Mouse (Mus musculus) ES-CJ7 (cell line): ENCODE results near the gene Klhdc1.
A peak's percentile ranks its signal among the peaks of the same experiment; 100 is the strongest.

Experiments used
- DNase-seq: peaks from one replicate; pipeline ENCODE4 v3.0.0; 2011; ENCODE audit warnings: low read depth, low spot score

Klhdc1 gene

DNA sequence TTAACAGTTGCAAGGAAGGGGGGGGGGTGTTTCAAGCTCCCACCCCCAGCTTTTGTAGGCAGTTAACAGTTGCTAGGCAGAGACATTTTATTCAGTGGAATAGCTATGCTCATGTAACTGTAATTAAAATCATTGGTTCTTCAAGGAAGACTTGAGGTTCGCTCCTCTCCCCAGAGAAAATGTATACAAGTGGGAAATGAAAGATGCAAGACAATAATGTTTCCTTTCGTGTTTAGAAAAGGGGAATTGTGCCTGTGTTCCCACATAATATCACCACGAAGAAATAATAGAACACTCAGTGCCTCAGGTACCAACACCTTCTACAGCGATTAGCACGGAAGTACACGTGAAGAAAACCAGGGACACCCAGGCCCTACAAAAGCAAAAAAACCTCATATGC, at the start of gene Klhdc1:
Gene Klhdc1, plus strand, starts transcription at position 301 of the 400 bp plus-strand sequence.
- DNase-seq, result no peak

DNA sequence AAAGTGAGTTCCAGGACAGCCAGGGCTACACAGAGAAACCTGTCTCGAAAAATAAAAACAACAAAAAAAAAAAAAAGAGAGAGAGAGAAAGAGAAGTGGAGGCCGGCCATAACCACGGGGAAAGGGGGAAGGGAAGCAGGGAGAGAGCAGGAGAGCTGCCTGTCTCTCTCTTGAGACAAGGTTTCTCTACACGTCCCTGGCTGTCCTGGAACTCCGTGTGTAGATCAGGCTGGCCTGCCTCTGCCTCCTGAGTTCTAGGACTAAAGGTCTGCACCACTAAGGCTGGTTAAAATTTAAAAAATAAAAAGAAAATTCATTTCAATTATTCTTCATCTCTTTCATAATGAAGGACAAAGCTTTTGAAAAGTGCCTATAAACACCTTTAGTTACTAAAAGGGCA, 49.6 kb upstream of the Klhdc1 start:
- DNase-seq, result no peak

DNA sequence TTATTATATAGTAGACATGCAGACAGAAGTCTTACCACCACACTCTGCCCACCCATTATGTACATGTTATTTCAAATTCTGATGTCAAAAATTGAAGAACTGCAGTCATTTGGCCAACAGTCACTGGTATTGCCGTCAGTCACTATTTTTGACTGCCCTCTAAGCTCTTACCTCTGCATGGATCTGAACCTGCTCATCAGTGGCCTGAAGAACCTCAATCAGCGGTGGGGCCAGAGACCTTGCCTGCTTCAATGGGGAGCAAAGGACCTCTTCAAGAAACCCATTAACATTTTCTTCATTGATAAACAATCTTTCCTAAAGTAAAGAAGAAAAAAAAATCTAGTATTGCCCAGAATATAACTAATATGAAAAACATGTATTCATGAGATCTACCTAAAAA, 48.3 kb upstream of the Klhdc1 start:
- no peak for DNase-seq

DNA sequence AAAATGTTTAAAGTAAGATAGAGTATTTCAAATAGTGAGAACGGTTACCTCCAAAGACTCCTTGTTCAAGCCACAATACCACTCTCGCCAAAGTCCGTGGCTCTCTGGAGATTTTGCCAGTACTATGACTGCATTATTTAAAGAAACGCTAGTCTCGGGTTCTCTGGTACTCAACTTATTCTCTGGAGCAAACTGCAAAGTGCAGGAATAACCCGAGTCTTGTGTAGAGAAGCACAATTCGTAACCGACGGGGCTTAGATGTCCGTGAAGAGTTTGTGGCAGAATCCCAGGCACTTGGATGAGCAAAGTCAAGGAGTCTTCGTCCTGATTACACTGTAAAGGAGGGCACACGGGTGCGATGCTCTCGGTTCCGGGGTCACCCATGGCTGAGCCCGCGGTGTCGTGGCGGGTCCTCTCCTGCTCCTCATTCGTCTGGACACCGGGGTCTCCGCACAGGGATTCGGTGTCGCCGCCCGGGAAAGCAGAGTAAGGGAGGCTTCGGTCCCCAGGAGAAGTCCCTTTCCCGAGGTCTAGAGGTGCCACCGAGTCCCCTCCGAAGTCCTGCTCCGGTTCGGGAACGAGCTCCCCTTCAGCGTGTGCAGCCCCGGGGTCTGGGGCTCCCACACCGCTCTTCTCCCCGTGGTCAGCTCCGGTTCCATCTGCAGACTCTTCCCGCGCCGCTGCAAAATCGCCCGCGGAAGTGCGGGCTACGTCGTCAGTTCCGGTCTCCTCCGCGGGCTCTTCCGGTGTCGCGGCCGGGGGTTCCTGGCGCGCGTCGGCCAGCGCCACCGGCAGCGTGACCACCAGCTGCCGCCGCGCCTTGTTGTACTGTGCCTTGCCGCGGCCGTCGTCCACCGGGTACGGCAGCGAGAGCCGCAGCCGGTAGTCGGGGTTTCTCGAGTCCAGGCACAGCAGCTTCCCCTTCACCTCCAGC, 44.3 kb upstream of the Klhdc1 start, which contains the start of gene Gm49383:
Gene Gm49383, minus strand, starts transcription at position 661 of the 934 bp plus-strand sequence.
- DNase-seq, result no peak

DNA sequence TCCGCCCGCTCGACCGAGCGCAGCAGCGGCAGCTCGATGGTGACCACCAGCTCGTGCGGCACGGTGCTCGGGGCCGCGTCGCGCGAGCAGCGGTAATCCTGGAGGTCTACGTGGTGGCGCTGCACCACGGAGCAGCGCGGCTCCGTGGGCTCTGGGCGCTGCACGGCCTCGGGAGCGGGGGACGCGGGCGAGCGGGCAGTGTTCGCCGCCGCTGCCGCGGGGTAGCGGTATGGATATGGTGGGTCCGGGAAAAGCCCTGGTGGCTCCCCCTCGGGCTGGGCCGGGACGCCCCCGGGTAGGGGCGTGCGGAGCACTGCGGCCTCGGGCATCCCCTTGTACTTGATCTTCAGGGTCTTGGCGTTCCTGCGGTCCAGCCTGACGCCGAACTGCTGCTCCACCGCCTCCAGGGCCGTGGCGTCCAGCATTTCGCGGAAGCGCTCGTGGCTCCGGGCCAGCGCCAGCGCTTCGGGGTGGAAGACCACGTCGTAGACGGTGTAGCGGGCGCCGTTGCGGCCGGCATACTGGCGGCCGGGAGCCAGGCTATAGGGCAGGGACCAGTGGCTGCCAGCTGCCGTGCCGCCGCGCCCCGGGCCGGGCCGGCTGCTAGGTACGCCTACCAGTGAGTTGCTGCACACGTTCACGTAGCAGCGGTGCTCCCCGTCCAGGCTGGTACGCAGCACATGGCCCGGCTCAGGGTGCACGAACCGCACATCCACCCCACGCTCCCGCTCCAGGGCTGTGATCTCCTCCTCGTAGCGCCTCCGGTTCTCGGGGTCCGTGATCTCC, 43.4 kb upstream of the Klhdc1 start:
- peak; percentile 34 for DNase-seq

DNA sequence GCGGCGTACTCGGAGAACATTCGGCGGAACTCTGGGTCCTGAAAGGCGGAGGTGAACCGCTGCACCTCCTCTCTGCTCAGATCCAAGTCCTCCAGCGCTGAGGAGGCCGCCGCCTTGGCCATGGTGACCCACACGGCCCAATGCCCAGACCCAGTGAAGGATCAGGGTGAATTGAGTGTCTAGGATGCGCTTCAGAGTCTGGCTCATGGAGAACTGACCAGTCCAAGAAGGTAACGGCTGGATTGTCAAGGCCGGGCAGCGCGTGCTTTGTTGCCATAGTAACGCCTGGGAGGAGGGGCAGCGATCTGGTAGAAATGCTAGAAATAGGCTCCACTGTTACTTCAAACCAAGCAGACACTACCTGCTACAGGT, 42.8 kb upstream of the Klhdc1 start, which contains the start of gene Dnaaf2:
Gene Dnaaf2, minus strand, starts transcription at position 266 of the 372 bp plus-strand sequence.
- peak; percentile 61 for DNase-seq

DNA sequence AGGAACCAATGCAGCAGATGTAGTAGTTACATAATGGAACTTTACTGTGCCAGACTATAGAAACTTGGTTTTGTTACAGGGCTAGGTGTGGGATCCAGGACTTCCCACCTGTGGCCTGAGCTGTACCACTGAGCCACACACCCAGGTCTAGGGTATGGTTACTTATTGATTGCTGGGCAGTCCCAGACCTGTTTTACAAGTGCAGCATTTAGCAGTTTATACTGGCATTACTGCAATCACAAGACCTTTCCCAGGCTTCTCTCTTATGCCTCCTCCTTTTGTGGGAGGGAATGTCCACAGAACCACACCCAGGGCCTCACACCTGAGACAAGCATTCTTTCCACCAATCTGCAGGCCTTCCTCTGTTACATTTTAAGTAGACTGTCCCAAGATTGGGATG, 42.0 kb upstream of the Klhdc1 start:
- DNase-seq, result no peak

DNA sequence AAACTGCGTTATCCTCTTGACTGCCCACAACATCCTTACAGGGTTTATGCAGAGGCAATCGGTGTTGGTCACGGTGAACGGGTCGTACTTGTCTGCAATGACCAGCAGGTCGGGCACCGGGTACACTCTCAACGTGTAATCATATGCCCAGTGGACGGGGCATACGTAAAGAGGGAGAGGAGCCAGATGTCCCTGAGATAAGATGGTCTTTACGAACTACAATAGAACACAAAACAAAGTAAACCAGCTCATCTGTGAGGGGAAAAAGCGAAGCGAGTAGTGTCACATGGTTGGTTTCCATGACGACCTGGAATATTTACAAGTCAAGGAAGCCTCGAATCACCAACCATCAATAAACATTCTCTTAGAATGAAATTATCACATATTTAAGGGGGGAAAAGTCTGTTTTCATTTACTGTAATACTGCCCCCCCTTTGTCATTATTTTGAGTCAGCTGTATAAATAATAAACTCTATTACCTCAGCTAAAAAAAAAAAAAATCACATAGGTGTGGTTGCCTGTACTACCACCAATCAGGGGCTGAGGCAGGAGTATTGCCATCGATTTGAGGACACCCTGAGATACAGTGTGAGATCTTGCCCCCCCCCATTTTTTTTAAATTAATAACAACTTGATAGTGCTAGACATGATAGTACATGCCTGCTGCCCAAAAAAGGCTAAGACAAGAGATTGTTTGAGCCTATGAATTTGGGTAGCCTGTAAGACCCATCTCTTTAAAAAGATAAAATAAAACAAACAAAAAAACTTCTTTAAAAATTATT, 36.7 kb upstream of the Klhdc1 start, which contains the start of gene Gm49384:
Gene Gm49384, minus strand, starts transcription at position 216 of the 782 bp plus-strand sequence.
- no peak for DNase-seq

DNA sequence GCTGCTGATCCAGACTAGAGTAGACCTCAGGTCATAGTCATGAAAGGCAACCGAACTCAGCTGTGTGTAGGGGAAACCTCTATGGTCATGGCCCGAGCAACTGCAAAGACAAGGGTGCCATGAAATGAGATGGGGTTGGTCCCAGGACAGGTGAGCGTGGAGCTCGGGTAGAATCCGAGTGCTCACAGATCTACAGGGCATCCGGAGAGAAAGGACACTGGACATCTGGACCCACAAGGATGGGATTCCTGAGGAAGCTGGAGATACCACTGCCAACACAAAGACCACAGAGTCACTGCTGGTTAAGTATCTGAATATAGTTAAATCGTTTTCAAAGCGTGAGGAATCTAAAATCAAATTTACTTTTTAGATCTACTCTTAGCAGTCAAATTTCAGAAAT, 33.6 kb upstream of the Klhdc1 start:
- no peak for DNase-seq

DNA sequence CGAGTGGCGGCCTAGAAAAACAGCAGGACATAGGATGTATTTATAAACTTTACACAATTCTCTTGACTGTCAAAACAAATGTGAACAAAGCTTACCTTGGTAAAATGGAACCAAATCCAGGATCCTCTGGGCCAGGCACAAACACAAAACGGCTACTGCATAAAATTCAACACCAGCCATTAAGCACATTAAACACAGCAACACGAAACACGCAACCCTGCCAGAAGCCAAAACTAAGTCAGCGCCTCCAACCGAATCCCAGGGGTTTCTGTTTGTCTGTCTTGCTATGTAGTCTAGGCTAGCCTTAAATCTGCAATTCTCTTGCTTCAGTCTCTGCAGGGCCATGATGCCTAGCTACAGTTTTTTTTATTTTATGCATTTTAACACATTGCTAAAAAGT, 33.0 kb upstream of the Klhdc1 start:
- no peak for DNase-seq

DNA sequence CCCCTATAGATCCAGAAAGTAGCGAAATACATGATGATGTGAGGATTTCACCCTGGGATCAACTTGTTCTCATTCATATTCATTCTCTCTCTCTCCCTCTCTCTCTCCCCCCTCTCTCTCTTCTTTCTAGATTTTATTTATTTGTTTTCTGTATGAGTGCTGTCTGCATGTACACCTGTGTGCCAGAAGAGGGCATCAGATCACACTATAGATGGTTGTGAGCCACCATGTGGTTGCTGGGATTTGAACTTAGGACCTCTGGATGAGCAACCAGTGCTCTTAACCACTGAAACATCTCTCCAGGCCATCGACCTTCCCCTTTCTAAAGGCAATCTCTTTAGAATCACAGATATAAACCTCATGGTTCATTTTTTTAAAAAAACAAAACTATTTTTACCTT, 32.5 kb upstream of the Klhdc1 start:
- peak; percentile 62 for DNase-seq

DNA sequence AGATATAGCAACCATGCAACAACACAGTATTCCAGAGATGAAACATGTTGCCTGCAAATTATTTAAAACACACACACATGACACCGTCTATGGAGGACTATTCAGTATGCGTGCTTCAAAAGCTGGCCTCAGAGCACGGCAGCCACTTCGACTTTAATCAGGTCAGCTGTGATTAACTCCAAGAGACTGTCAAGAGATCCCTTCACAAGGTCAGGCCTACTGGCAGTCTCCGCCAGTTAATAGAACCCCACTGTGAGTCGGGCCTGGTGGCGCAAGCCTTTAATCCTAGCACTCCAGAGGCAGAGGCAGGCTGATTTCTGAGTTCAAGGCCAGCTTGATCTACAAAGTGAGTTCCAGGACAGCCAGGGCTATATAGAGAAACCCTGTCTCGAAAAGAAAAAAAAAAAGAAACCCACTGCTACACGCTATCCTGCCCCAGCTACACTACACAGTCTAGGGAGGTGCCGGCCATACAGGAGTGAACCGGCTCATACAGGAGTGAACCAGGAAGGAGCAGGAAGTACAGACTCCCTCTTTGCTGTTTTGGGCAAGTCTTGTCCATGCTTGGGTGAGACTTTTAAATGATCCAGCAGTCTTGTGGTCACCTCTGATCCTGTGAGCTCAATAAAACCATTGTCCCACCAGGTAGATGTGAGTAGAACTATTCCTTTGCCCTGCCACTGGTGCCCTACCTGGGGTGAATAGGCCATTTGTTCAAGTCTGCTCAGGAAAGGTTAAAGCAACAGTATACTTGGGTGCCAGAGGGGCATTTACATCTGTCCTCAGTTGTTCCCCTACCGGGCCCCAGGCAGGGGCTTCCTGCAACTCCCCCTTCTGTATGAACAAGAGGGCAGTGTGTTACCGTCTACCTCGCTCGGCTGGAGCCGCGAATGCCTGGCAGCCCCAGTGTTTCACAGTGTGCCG, 30.7 kb upstream of the Klhdc1 start:
- peak; percentile 92 for DNase-seq

DNA sequence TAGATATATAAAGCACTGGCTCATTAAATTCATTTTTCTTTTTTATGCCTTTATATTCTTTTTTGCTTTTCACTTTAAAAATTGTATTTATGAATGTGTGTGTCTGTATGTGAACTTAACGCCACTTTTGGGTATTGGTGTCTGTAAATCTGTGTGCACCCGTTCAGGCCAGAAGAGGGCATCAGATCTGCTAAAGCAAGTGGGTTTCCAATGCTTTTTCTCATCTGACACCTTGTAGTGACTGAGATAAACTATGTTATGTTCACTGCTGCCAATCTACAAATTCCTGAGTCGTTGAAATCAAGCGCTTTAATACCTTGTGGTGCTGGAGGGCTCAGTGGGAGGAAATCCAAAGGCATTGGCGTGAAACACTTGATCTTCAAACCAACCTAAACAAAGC, 29.9 kb upstream of the Klhdc1 start:
- peak; percentile 58 for DNase-seq

DNA sequence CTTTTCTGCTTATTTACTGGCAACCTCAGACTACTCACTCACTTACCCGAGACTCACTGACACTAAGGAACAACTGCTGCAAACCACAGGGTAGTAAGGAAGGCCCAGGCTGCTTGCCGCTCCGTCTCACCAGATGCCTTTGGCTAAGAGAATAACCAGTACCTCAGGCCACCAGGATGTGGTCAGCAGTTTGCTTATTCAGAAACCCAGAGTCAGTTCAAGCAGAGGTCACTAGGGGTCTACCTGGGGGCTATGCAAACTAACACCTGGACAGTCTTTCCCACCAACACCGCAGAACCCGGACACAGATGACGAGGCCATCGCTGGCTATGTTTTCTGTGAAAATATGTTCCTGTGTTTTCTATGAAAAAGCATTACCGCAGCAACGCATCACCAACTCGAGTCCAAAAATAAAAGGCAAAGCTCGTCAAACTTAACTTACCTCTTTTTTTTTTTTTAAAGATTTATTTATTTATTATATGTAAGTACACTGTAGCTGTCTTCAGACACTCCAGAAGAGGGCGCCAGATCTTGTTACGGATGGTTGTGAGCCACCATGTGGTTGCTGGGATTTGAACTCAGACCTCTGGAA, 27.7 kb upstream of the Klhdc1 start:
- DNase-seq, result no peak

DNA sequence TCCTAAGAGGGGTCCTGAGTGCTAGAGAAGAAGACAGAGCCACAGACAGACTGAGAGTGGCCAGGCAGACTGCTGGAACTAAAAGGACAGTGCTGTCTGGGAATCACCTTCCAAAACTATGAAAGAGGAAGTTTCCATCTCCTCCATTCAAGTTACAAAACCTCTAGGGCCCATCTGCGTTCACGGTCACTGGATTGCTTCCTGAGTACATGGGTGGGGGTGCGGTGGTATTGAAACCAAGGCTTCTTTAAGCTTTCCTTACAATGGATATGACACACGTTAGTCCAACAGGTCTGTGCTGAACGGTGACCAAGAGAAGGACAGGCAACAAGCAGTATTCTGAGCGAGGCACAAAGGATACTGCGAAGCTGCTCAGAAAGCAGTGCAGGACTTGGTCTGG, 26.6 kb upstream of the Klhdc1 start:
- DNase-seq, result no peak

DNA sequence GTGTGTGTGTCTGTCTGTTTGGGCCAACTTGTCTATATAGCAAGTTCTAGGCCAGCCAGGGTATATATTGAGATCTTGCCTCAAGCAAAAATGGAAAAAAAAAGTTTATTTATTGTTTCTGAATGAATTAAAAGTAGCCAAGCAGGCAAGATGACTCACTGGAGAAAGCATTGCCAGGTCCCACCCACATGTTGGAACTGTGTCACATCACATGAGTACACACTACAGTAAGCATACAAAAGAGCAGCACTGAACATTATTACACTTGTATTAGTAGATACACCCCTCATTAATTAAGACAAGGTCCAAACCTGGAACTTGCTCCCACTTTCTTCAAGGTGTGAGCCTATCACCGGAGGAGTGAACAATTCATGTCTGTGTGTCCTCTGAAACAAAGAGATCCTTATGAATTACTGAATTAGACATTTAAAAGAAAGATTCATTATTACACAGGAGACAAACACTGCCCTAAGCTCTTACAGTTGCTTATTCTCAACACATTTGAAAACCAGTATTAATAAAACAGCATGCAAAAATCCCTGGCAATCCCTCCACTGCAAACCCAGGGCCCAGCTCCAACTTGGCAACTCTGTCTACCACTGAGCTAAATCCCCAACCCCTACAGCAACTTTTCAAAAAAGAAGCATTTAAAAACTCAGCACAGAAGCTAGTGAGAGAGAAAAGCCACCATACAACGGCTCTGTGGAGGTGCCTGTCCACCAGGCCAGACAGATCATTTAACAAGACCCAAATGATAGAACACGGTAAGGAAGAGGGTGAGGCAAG, 25.8 kb upstream of the Klhdc1 start:
- DNase-seq, result no peak

DNA sequence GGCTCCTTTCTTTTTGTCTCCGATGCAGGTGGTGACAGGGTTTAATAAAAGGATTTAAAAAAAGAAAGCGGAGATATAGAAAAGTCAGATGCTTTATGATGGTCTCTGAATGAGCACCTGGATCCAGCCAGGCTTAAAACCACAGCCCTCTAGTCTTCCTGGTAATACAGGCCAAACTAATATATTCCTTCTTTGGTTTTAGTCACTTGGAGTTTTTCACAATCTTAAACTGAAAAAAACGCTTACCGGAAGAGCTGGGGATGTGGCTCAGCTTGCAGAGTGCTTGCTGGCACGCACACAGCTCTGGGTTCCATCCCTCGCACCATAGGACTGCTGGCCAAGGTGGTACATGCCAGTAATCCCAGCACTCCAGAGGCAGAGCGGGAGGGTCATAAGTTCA, 24.4 kb upstream of the Klhdc1 start:
- no peak for DNase-seq

DNA sequence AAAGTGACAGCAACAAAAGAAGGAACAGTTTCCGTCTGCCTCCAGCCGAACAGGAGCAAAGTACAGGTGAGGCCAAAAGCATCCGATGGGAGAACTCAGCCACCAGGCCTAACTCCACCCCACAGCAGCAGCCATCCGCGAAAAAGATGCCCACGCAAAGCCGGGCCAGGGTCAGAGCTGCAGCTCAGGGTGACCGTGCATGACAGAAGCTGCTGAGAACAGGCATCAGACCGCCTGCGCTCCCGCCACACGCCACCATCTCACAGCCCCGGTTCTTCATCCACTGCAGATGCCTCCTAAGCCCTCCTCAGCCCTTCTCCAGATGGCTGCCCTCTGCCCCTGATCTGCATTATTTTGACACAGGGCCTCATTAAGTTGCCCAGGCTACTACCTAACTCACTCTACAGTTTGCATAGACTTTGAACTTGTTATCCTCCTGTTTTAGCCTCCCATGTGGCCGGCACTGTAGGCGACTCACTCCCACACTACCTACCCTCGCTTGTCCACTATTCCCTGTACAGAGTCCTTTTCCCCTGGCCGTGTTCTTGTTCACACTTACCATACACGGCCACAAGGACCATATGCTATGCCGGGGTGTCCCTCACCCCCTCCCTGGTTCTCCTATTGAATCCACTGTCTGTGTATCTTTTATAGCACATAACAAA, 20.2 kb upstream of the Klhdc1 start:
- DNase-seq, result no peak
